Mouse (Mus musculus): Measurements from ENCODE around the gene G3bp1.

DNA sequence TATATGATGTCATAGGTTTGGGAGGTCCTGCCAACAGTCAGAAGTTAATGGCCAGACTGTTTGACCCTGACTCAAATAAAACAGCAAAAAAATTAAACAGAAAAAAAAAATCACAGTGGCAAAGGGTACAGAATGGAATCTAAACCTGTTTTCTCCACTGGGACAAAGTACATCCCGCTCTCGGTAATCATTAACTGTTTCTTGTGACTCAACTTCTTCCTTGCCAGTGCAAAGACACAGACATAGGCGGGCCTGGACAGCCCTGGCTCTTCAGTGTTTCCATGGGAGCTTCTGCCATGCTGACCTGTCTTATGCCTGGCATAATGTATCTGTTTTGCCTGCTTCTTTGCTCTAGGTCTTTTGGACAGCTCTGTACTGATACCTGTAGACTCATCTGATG, 4.3 kb upstream of the G3bp1 start:
- TF ChIP-seq CTCF (IDR thresholded peaks at IDR 0.05; ENCODE audit: low read depth) (no peak), EP300 (IDR thresholded peaks at IDR 0.05; ENCODE audit: low read depth) (no peak)
